Mouse (Mus musculus) G1E (cell line): Measurements from ENCODE around the gene Onecut1.

Experiments used
- CTCF ChIP-seq: IDR thresholded peaks from 2 replicates; pipeline ENCODE4 v1.5.1; 2012; ENCODE audit warnings: low read depth, low read length, inconsistent platforms, mixed read lengths
- GATA1 ChIP-seq: IDR thresholded peaks from 2 replicates; pipeline ENCODE4 v1.6.1; 2012; ENCODE audit warnings: borderline replicate concordance, low read length, inconsistent platforms, mixed read lengths
- GATA2 ChIP-seq: IDR thresholded peaks from 2 replicates; pipeline ENCODE4 v1.6.1; 2012; ENCODE audit warnings: low read depth, low read length, inconsistent platforms, borderline replicate concordance
- POLR2AphosphoS5 ChIP-seq: IDR thresholded peaks from 2 replicates; pipeline ENCODE4 v1.6.1; 2012; ENCODE audit warnings: low read depth, low read length, inconsistent platforms; ENCODE audit not compliant: insufficient replicate concordance
- TAL1 ChIP-seq: conservative IDR thresholded peaks from 2 replicates; pipeline ENCODE4 v1.6.1; 2012; ENCODE audit warnings: low read depth, low read length, inconsistent platforms, mixed read lengths

DNA sequence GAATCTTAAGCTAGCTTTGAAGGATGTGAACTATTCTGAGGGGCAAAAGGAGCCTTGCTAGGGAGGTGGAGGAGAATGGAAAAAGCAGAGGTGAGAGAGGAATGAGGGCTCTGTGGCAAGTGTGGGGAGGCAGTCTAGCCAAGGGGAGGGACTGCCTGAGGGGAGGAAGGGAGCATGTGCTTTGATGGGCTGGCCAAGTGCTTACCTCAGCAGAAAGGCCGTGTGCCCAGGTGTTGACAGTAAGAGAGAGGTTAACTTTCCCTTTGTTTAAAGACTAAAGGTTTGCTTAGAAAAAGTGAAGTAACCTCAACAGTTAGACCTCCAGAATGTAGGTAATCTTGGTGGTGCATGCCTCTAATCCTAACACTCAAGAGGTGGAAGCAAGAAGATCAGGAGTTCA is 59.7 kb downstream of the Onecut1 start:
- no peak for TF ChIP-seq CTCF
- no peak for TF ChIP-seq GATA1
- no peak for TF ChIP-seq POLR2AphosphoS5
- TF ChIP-seq TAL1, result no peak
- TF ChIP-seq GATA2, result no peak
